Mouse (Mus musculus) v-Abl transformed pro-B cells (cell line): ENCODE data around the gene Ap1g1.

Source experiments
- in situ Hi-C, 2 experiments: fragments of 400-800 bp; cut with MboI; formaldehyde crosslinking; loops; one replicate each; pipeline ENCODE4 v1.15.1; 2025; ENCODE audit not compliant: unreplicated experiment in 2 of 2

Gene Ap1g1

GRCm38 (mm10) chr8:109779431-109780228, 1.3 kb downstream of the Ap1g1 start:
- in situ Hi-C loops = no loop called here

DNA sequence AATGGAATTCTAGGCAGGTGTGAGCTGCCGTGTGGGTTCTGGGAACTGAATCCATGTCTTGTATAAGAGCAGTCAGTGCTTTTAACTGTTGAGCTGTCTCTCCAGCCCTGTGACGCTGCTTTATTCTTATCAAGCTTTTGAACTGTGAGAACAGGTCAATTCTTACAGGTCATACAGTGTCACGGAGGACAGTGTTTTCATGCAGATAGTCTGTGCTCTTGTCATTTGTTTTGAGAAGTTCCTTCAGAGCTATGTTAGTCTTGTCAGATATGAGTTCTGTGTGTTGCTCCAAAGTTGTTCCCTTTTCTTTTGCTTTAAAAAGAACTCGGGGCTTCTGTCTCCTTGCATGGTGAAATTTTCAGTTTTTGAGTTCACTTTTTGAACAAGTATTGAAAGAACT, 2.2 kb downstream of the Ap1g1 start:
- in situ Hi-C loops = no loop called here

DNA sequence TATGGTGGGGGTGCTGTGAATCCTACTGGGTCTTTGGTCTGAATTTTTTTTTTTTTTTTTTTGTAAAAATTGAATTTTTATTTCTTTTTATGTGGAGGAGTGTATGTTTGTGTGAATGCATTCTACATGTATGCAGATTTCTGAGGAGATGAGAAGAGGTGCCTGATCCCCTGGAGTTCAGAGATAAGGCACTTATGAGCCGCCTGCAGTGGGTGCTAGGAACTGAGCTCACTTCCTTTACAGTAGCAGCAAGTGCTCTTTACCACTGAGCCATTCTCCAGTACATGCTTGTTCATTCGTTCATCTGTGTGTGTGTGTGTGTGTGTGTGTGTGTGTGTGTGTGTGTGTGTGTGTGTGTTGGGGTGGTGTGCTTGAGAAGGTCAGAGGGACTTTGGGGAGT, 12.6 kb downstream of the Ap1g1 start:
- in situ Hi-C loops = no loop called here

DNA sequence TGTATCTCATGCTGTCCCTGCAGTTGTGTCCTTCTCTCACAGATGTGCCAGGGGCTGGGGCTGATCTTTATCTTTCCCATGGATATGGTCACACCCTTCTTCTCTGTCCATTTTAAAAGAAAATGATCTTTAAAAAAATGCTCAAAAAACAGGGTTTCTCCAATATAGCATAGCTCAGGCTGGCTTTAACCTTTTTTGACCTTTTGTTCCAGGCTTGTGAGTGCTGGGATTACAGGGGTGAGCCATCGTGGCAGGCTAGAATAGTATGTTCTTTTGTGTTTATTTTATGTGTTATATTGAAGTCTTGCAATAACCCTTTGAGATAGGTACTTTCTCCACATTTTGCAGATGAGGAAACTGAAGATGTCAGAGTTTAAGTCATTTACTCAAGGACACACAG, 16.8 kb downstream of the Ap1g1 start:
- in situ Hi-C loops = no loop called here

- in situ Hi-C loops = no loop called here
Measured at GRCm38 (mm10) chr8:109798721-109799120, 20.4 kb downstream of the Ap1g1 start.

DNA sequence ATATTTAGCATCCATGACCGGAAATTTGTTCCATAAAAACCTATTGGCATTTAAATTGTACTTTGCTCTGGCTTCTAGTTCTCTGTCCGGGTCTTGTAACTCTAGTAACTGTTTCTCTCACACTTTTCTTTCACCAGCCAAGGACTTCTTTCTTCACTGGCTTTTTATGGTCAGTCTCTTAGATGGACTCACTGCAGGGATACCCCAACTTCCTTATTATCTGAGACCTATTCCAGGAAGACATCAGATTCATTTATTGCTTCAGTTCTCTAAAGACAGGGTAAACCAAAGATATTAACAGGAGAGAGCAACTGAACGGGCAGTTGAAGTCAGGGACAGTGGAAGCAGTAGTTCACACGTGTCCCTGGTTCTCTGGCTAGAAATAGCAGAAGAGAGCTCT, 20.9 kb downstream of the Ap1g1 start:
- in situ Hi-C loops = no loop called here

GRCm38 (mm10) chr8:109800325-109800724, 22.0 kb downstream of the Ap1g1 start:
- in situ Hi-C loops = no loop called here

- in situ Hi-C loops = no loop called here
Measured at GRCm38 (mm10) chr8:109803211-109803610, 24.9 kb downstream of the Ap1g1 start.

DNA sequence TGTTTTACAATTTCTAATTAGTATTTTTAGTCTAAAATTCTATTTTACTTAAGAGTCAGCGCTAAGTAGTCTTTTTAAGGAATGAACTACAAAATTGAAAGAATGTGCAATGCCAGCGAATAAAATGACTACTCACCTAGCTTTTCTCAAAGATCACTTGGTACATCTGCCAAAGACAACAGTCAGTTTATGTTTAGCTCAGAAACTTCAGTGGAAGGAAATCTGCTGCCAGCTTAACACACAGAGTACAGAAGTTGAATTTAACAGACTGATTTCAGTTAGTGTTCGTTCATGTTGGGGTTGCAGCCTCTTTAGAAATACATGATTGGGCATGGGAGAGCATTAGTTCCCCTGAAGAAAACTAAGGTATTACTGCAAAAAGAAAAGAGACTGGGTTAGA, 25.4 kb downstream of the Ap1g1 start:
- in situ Hi-C loops = no loop called here

DNA sequence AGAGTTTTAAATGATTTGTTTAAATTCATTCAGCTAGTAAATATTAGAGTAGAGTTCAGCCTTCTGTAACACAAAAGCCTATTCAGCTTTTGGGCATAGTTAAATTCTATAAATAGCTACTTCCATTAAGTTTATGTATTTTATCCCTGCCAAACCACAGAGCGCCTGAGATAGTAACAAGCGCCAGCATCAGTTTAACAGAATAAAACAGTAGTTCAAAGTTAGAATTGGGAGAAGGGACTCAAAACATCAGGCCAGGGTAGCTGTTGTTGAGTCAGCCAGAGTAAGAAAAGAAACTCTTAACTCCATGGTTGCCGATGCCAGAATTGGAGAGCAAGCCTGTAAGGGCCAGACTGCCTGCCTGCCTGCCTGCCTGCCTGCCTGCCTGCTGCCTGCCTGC, 28.2 kb downstream of the Ap1g1 start:
- in situ Hi-C loops = no loop called here

- in situ Hi-C loops = no loop called here
Measured at GRCm38 (mm10) chr8:109807401-109808119, 29.2 kb downstream of the Ap1g1 start.

- in situ Hi-C loops = no loop called here
Measured at GRCm38 (mm10) chr8:109808120-109808447, 29.7 kb downstream of the Ap1g1 start.

DNA sequence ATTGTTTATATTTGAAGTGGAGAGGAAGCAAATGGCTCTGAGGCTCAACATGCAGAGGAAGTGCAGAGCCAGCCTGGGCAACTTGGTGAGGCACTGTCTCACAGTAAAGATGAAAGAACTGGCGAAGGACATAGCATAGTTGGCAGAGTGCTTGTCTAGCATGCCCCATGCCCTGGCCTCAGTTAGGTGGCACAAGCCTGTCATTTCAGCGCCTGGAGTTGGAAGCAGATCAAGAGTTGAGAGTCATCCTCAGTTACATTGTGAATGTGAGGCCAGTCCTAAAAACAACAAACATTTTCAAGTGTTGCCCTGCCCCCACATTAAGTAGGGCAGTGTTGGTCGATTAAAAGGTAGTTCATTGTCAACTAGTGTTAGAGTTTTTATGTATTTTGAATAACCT, 32.1 kb downstream of the Ap1g1 start:
- in situ Hi-C loops = no loop called here

DNA sequence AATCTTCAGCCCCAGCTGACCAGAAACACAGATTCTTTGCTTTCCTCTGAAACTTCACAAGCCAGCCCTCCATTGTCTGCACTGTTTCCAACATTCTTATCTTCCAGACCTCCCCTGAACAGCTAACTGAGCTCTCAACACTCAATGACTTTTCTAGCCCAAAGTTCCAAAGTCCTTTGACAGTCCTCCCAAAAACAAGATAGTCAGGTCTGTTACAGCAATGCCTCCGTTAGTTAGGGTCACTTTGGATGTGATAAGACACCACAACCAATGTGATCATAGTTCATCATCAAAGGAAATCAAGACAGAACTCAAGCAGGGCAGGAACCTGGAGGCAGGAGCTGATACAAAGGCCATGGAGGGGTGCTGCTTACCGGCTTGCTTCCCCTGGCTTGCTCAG, 36.9 kb downstream of the Ap1g1 start:
- in situ Hi-C loops = no loop called here

GRCm38 (mm10) chr8:109817933-109818332, 39.6 kb downstream of the Ap1g1 start:
- in situ Hi-C loops = no loop called here

GRCm38 (mm10) chr8:109823561-109823960, 45.2 kb downstream of the Ap1g1 start:
- in situ Hi-C loops = no loop called here

GRCm38 (mm10) chr8:109839822-109840221, 61.5 kb downstream of the Ap1g1 start:
- in situ Hi-C loops = loop anchor here in 1 of 2 experiments (10.0 kb wide), 1 partner anchor 235 kb away; the partner anchor contains the start of gene Zfp612

DNA sequence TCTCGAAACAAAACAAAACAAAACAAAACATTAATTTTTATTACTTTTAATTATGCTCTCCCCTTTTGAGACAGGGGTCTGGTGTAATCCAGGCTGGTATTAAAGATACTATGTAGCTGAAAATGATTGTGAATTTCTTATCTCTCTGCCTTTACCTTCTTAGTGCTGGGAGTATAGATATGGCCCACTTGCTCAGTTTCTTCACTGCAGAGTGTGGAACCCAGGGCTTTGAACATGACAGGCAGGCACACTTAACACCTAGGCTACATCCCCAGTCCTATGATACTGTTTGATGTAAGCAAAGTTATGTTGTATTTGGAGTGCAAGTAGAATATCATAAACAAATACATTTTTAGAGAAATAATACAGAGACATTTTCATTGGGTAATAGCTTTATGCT, 64.1 kb downstream of the Ap1g1 start:
- in situ Hi-C loops = loop anchor here in 1 of 2 experiments (10.0 kb wide), 1 partner anchor 232 kb away; the partner anchor contains the start of gene Zfp612

- in situ Hi-C loops = loop anchor here in 1 of 2 experiments (10.0 kb wide), 1 partner anchor 227 kb away; the partner anchor contains the start of gene Zfp612
Measured at GRCm38 (mm10) chr8:109847866-109848265, 69.5 kb downstream of the Ap1g1 start.

DNA sequence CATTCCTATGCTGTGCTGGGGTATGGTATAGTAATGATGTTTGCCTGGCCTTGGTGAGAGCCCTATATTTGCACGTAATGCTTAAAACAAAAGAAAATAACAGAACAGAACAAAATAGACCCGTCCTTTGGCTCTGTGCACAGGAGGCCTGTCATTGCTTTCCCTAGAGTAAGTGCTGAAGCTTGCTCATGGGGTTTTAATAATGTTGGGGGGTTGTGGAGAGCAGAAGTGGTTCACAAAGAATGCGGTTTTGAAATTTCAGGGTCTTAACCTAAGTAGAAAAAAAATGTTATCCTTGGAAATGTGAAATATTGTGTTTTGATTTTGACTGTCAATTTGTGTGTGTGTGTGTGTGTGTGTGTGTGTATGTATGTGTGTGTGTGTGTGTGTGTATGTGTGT, 70.6 kb downstream of the Ap1g1 start:
- in situ Hi-C loops = loop anchor here in 1 of 2 experiments (10.0 kb wide), 1 partner anchor 226 kb away; the partner anchor contains the start of gene Zfp612

DNA sequence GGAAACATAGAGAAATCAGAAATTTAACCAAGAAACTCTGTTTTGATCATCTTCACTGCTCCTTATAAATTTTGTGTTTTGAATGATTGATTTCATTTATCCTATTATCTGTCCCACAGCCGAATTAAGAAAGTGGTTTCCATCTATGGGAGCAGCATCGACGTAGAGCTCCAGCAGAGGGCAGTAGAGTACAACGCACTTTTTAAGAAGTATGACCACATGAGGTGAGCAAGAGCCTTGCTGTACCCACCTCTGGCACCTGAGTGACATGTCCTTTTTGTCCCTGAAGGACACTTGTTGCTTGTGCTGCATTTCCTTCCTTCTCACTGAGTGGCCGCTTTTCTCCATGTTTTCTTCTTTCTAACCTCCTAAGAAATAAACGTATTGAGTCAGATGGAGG, 75.1 kb downstream of the Ap1g1 start:
- in situ Hi-C loops = loop anchor here (5.0 to 10.0 kb wide), 4 partner anchors 59 to 151 kb away; no protein-coding TSS in a partner anchor

GRCm38 (mm10) chr8:109854522-109854921, 76.2 kb downstream of the Ap1g1 start:
- in situ Hi-C loops = loop anchor here (5.0 to 10.0 kb wide), 4 partner anchors 58 to 150 kb away; no protein-coding TSS in a partner anchor
